Mouse (Mus musculus): ENCODE measurements at regions not wholly inside any gene's neighbourhood (a gene's known extent, or its start where the extent isn't known, plus 50 kb on each side); places are given as distances from the start of the nearest gene placed in this dataset.

GRCm38 (mm10) chr3:121902246-121902645 lies 50.1 kb upstream of the Arhgap29 start:
- no peak for DNase-seq (ENCODE audit: low spot score in 2 of 2)

- DNase-seq (ENCODE audit: low spot score in 2 of 2), result no peak
These were observed 51.9 kb upstream of the Arhgap29 start for GRCm38 (mm10) chr3:121900429-121900844.

- no peak for DNase-seq (ENCODE audit: low spot score in 2 of 2)
These were observed 54.3 kb upstream of the Arhgap29 start for GRCm38 (mm10) chr3:121897821-121898574.

- DNase-seq (ENCODE audit: low spot score in 2 of 2), result no peak
These were observed 58.7 kb upstream of the Arhgap29 start for GRCm38 (mm10) chr3:121893606-121894005.

GRCm38 (mm10) chr3:121892675-121893074 lies 59.7 kb upstream of the Arhgap29 start:
- no peak for DNase-seq (ENCODE audit: low spot score in 2 of 2)

GRCm38 (mm10) chr3:121891338-121891737 lies 61.0 kb upstream of the Arhgap29 start:
- DNase-seq (ENCODE audit: low spot score in 2 of 2), result no peak

GRCm38 (mm10) chr3:121890563-121890962 lies 61.8 kb upstream of the Arhgap29 start:
- DNase-seq (ENCODE audit: low spot score in 2 of 2), result no peak

GRCm38 (mm10) chr3:121886870-121887605 lies 65.3 kb upstream of the Arhgap29 start:
- DNase-seq (ENCODE audit: low spot score in 2 of 2), result no peak

- DNase-seq (ENCODE audit: low spot score in 2 of 2), result no peak
These were observed 66.0 kb upstream of the Arhgap29 start for GRCm38 (mm10) chr3:121886309-121886708.

- no peak for DNase-seq (ENCODE audit: low spot score in 2 of 2)
These were observed 66.8 kb upstream of the Arhgap29 start for GRCm38 (mm10) chr3:121885265-121886178.

GRCm38 (mm10) chr3:121884328-121885248 lies 67.8 kb upstream of the Arhgap29 start:
- DNase-seq (ENCODE audit: low spot score in 2 of 2), result peak; percentile 59 to 77

- DNase-seq (ENCODE audit: low spot score in 2 of 2), result no peak
These were observed 65.3 kb upstream of the Abcd3 start for GRCm38 (mm10) chr3:121880355-121880754.

- DNase-seq (ENCODE audit: low spot score in 2 of 2), result no peak
These were observed 60.0 kb upstream of the Abcd3 start for GRCm38 (mm10) chr3:121875072-121875471.

- DNase-seq (ENCODE audit: low spot score in 2 of 2), result no peak
These were observed 59.5 kb upstream of the Abcd3 start for GRCm38 (mm10) chr3:121874576-121874975.

GRCm38 (mm10) chr3:121873572-121873971 lies 58.5 kb upstream of the Abcd3 start:
- DNase-seq (ENCODE audit: low spot score in 2 of 2), result no peak

- DNase-seq (ENCODE audit: low spot score in 2 of 2), result no peak
These were observed 57.6 kb upstream of the Abcd3 start for GRCm38 (mm10) chr3:121872685-121873084.

GRCm38 (mm10) chr3:121871795-121872194 lies 56.7 kb upstream of the Abcd3 start:
- no peak for DNase-seq (ENCODE audit: low spot score in 2 of 2)

- DNase-seq (ENCODE audit: low spot score in 2 of 2), result no peak
These were observed 55.6 kb upstream of the Abcd3 start for GRCm38 (mm10) chr3:121870726-121871125.

GRCm38 (mm10) chr3:121869694-121870093 lies 54.6 kb upstream of the Abcd3 start:
- DNase-seq (ENCODE audit: low spot score in 2 of 2), result no peak

GRCm38 (mm10) chr3:121867301-121867700 lies 52.2 kb upstream of the Abcd3 start:
- no peak for DNase-seq (ENCODE audit: low spot score in 2 of 2)
